Mouse (Mus musculus) myocyte (in vitro differentiated cells): Measurements from ENCODE around the gene Macrod2.

Experiments used
- POLR2A ChIP-seq: IDR thresholded peaks from one replicate; pipeline ENCODE4 v1.6.1; 2011; ENCODE audit warnings: low read depth, mild to moderate bottlenecking, control low read depth, moderate library complexity; ENCODE audit not compliant: insufficient read length
- SRF ChIP-seq: IDR thresholded peaks from one replicate; pipeline ENCODE4 v1.6.1; 2011; ENCODE audit warnings: low read depth; ENCODE audit not compliant: control insufficient read depth, insufficient read length

GRCm38 (mm10) chr2:142026721-142027120 lies 1631.6 kb downstream of the Macrod2 start:
- TF ChIP-seq POLR2A, result no peak
- no peak for TF ChIP-seq SRF
